30 mouse cellular contexts compared by ENCODE assay signal in genomic region chr11:8809644-8810043, GRCm38 (mm10).
DNase-seq lines count a peak whose midpoint lies in the region; ATAC-seq and TF ChIP-seq lines count a peak whose summit lies in the region.
"Had no signal": no experiment of that assay in that cellular context is flagged by ENCODE, and none has a peak within 500 bp of the region (broad histone marks: within the 10 kb centered on the region; RNA-seq: fewer than 3 reads in every experiment).

No protein-coding gene starts in this region.

- H3K9me3 ChIP-seq in heart, embryonic 15.5 days (replicated peaks): no peaks in the 10 kb centered on the region
- no peaks in the 10 kb centered on the region for H3K9me3 ChIP-seq in heart, embryonic 12.5 days (replicated peaks)
- no peaks in the 10 kb centered on the region for H3K9me3 ChIP-seq in lung, postnatal 0 days (ENCODE audit: low read length)
- H3K9me3 ChIP-seq: forebrain, embryonic 13.5 days; hindbrain, embryonic 15.5 days; liver, embryonic 13.5 days; megakaryocyte, embryonic 14.5 days; neural tube, embryonic 12.5 days had no signal

- H3K27me3 ChIP-seq in heart, embryonic 15.5 days: no peaks in the 10 kb centered on the region
- no peaks in the 10 kb centered on the region for H3K27me3 ChIP-seq in heart, embryonic 12.5 days (replicated peaks)
- no peaks in the 10 kb centered on the region for H3K27me3 ChIP-seq in lung, postnatal 0 days (replicated peaks; ENCODE audit: insufficient read depth, low read length)
- H3K27me3 ChIP-seq: forebrain, embryonic 13.5 days; hindbrain, embryonic 15.5 days; liver, embryonic 13.5 days; neural tube, embryonic 12.5 days; Patski had no signal

- H3K4me3 ChIP-seq in heart, embryonic 15.5 days: no peak overlapping the region
- H3K4me3 ChIP-seq in heart, embryonic 12.5 days: no peak overlapping the region
- H3K4me3 ChIP-seq in left cerebral cortex, adult 2 months: no peak overlapping the region
- no peak overlapping the region for H3K4me3 ChIP-seq in lung, postnatal 0 days (ENCODE audit: low read depth, low read length)
- H3K4me3 ChIP-seq: forebrain, embryonic 13.5 days; hindbrain, embryonic 15.5 days; liver, embryonic 13.5 days; megakaryocyte, embryonic 14.5 days; neural tube, embryonic 12.5 days had no signal

- 75% methylated on average over 1 of the region's 1 CpGs for WGBS in heart, embryonic 15.5 days
- 75% methylated on average over 1 of the region's 1 CpGs for WGBS in heart, embryonic 12.5 days
- WGBS in lung, postnatal 0 days: 47% methylated on average over 1 of the region's 1 CpGs

- no peak overlapping the region for H3K9ac ChIP-seq in heart, embryonic 15.5 days
- H3K9ac ChIP-seq in heart, embryonic 12.5 days: no peak overlapping the region
- H3K9ac ChIP-seq in lung, postnatal 0 days (replicated peaks; ENCODE audit: low read depth): no peak overlapping the region
- H3K9ac ChIP-seq: forebrain, embryonic 13.5 days; hindbrain, embryonic 15.5 days; liver, embryonic 13.5 days; neural tube, embryonic 12.5 days had no signal

- DNase-seq in left cerebral cortex, adult 2 months (ENCODE audit: extremely low spot score in 1 of 2, low spot score in 2 of 2): no peak
- no peak for DNase-seq in left cerebral cortex, adult 11 months (ENCODE audit: low spot score)
- peak; percentile 48 for DNase-seq in lung, postnatal 0 days (ENCODE audit: low spot score)
- no peak for DNase-seq in lung, postnatal 14 days
- DNase-seq in natural killer cell, adult 2 months (ENCODE audit: low spot score in 2 of 2): no peak
- DNase-seq: adrenal gland, postnatal 10 days; cerebellum, adult 11 months; cerebellum, adult 9-10 months; cerebellum, postnatal 36 days; gastrocnemius, postnatal 36 days; heart, adult 18-20 months; heart, postnatal 10 days; kidney, adult 9 months; kidney, postnatal 14 days; left cerebral cortex, postnatal 4 days; liver, embryonic 13.5 days; lung, postnatal 36 days; midbrain, embryonic 14.5 days; right cerebral cortex, adult 18-20 months; spleen, adult 18-20 months; thymus, adult 18-20 months; thymus, postnatal 25 days had no signal

- peaks cover 7% of the 10 kb centered on the region; the same call in 1 of the 2 replicates for H3K4me1 ChIP-seq in heart, embryonic 15.5 days (replicated peaks)
- H3K4me1 ChIP-seq in heart, embryonic 12.5 days (replicated peaks): peaks cover 13% of the 10 kb centered on the region
- H3K4me1 ChIP-seq in lung, postnatal 0 days (ENCODE audit: insufficient read depth, low read depth, low read length): peaks cover 5% of the 10 kb centered on the region; the same call in 1 of the 2 replicates
- H3K4me1 ChIP-seq: liver, embryonic 13.5 days; megakaryocyte, embryonic 14.5 days had no signal

- peak; percentile 32 for TF ChIP-seq CTCF in left cerebral cortex, adult 2 months (IDR thresholded peaks at IDR 0.05)
- TF ChIP-seq CTCF in lung, postnatal 0 days (IDR thresholded peaks at IDR 0.05): peak; percentile 40

- intact Hi-C loops in left cerebral cortex, adult 2 months (cut with DNase I): no loop called here

- 0 out of 2 replicates have a peak overlapping the region, but pooled peaks have one; percentile 34 for H3K27ac ChIP-seq in heart, embryonic 15.5 days
- no peak overlapping the region for H3K27ac ChIP-seq in heart, embryonic 12.5 days (ENCODE audit: poor library complexity, severe bottlenecking)
- no peak overlapping the region for H3K27ac ChIP-seq in left cerebral cortex, adult 2 months
- H3K27ac ChIP-seq in lung, postnatal 0 days (ENCODE audit: low read length): no peak overlapping the region
- H3K27ac ChIP-seq: forebrain, embryonic 13.5 days; hindbrain, embryonic 15.5 days; liver, embryonic 13.5 days; neural tube, embryonic 12.5 days had no signal

- H3K4me2 ChIP-seq in heart, embryonic 15.5 days: no peak overlapping the region
- no peak overlapping the region for H3K4me2 ChIP-seq in heart, embryonic 12.5 days
- H3K4me2 ChIP-seq in lung, postnatal 0 days (replicated peaks; ENCODE audit: low read depth, low read length): no peak overlapping the region
- H3K4me2 ChIP-seq: forebrain, embryonic 13.5 days; heart, embryonic 11.5 days; hindbrain, embryonic 15.5 days; liver, embryonic 13.5 days; neural tube, embryonic 12.5 days had no signal

- TF ChIP-seq EP300 in lung, postnatal 0 days (IDR thresholded peaks at IDR 0.05): no peak

- no peaks in the 10 kb centered on the region for H3K36me3 ChIP-seq in heart, embryonic 15.5 days
- H3K36me3 ChIP-seq in heart, embryonic 12.5 days: no peaks in the 10 kb centered on the region
- no peaks in the 10 kb centered on the region for H3K36me3 ChIP-seq in lung, postnatal 0 days (ENCODE audit: insufficient read depth, low read length)
- H3K36me3 ChIP-seq: hindbrain, embryonic 15.5 days; liver, embryonic 13.5 days; neural tube, embryonic 12.5 days had no signal

- no peak for ATAC-seq in heart, embryonic 15.5 days (replicated peaks; ENCODE audit: insufficient number of reproducible peaks, insufficient read depth, low FRiP score, low read depth)
- ATAC-seq in heart, embryonic 12.5 days (ENCODE audit: insufficient number of reproducible peaks, low FRiP score): no peak
- ATAC-seq in lung, postnatal 0 days: no peak
- ATAC-seq: forebrain, embryonic 13.5 days; Patski had no signal
